Mouse (Mus musculus) CH12.LX (cell line): Measurements from ENCODE around the gene Clasp2.

ENCODE experiments used
- KAT2A ChIP-seq: IDR thresholded peaks from 2 replicates; pipeline ENCODE4 v1.6.1; 2012; ENCODE audit warnings: low read length, improper control_type of control experiment, inconsistent platforms; ENCODE audit not compliant: insufficient replicate concordance
- MAFK ChIP-seq: IDR thresholded peaks from 2 replicates; pipeline ENCODE4 v1.6.1; 2011; ENCODE audit warnings: low read length, improper control_type of control experiment; ENCODE audit not compliant: insufficient replicate concordance

GRCm38 (mm10) chr9:113924883-113925282 is 183.6 kb downstream of the Clasp2 start:
- TF ChIP-seq KAT2A (no peak), MAFK (no peak)
